Mouse (Mus musculus): ENCODE data around the gene Iqck.

DNA sequence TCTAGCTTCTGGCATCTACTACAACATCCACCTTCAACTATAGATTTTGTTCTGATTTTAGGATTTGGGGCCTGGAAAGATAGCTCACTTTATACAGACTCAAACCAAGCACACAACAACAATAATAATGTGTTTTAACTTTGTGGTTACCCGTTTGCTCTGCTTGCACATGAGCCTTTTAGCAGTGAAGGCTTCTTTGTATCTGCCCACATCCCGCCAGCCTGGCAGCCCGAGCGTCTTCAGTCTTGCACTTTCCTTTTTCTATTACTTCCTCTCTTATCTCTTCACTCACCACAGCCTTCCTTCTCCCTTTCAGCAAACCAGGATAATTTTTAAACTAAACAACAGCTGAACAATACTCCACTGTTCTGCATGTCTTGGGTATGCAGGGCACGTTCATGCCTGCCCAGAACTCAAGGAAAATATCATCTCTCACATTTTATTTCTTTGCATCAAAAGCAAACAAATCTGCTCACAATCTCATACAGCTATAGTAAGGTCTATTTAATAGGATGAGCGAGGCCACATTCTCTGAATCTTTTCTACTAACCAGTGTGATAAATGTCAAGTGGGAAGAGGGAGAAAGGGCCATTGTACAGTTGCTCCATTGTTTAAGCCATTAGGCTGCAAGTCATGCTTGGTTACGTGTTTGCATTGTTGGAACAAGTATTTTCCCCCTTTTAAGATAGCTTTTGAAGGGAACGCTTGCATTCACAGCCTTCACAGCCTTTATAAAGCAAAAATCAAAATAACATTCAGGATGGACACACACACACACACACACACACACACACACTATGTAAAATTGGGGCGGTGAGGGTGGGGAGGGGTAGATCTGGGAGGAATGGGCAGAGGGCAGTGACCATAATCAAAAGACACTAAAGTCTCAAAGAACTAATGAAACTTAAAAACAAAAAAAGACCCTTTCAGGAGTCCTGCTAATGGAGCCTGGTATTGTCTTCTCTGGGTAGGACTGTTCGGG is 40.2 kb downstream of the Iqck start:
- no peak for TF ChIP-seq CTCF (IDR thresholded peaks at IDR 0.05; ENCODE audit: borderline replicate concordance, insufficient read depth, low read depth, low read length)
- TF ChIP-seq POLR2A (IDR thresholded peaks at IDR 0.05; ENCODE audit: borderline replicate concordance, insufficient read depth, low read length): no peak

All from cerebellum, adult 2 months (tissue).